Mouse (Mus musculus) neural tube, embryonic 15.5 days (tissue): ENCODE results near the gene Myo1h. TPM values are rescaled to one million over a fixed set of nuclear protein-coding genes. Genes with fewer than 3 reads are reported as not detected.
A peak's percentile ranks its signal among the peaks of the same experiment; 100 is the strongest.

Experiments
- ATAC-seq: fragments of 200-750 bp; cut with Nextera tagmentation; 2 replicates; pipeline ENCODE4 v1.8.0; 2017; ENCODE audit warnings: mild to moderate bottlenecking, moderate TSS enrichment, moderate library complexity; ENCODE audit not compliant: low FRiP score
- H3K27ac ChIP-seq: fragments of 300-500 bp; sonication (generic); replicated peaks from 2 replicates; pipeline ENCODE4 v1.5.1; 2015; ENCODE audit warnings: mild to moderate bottlenecking, inconsistent platforms
- H3K27me3 ChIP-seq: fragments of 300-500 bp; sonication (generic); replicated peaks from 2 replicates; pipeline ENCODE4 v1.6.1; 2015; ENCODE audit warnings: inconsistent platforms
- H3K36me3 ChIP-seq: fragments of 300-500 bp; sonication (generic); 2 replicates; pipeline ENCODE4 v1.6.1; 2015; ENCODE audit warnings: inconsistent platforms
- H3K4me1 ChIP-seq: fragments of 300-500 bp; sonication (generic); 2 replicates; pipeline ENCODE4 v1.6.1; 2015; ENCODE audit warnings: inconsistent platforms
- H3K4me2 ChIP-seq: fragments of 300-500 bp; sonication (generic); 2 replicates; pipeline ENCODE4 v1.6.1; 2015; ENCODE audit warnings: inconsistent platforms, mild to moderate bottlenecking, moderate library complexity
- H3K4me3 ChIP-seq: fragments of 300-500 bp; sonication (generic); replicated peaks from 2 replicates; pipeline ENCODE4 v1.5.1; 2015; ENCODE audit warnings: mild to moderate bottlenecking, inconsistent platforms
- H3K9ac ChIP-seq: fragments of 300-500 bp; sonication (generic); replicated peaks from 2 replicates; pipeline ENCODE4 v1.6.1; 2015; ENCODE audit warnings: mild to moderate bottlenecking, inconsistent platforms
- H3K9me3 ChIP-seq: fragments of 300-500 bp; sonication (generic); replicated peaks from 2 replicates; pipeline ENCODE4 v1.6.1; 2016; ENCODE audit warnings: inconsistent platforms
- WGBS: fragments of 180-500 bp; shearing (Covaris S2); methylation state at CpG from one replicate; pipeline ENCODE4 v1.1.7; 2015; ENCODE audit warnings: mixed read lengths; 5-methylcytosine and 5-hydroxymethylcytosine counted together
- polyA plus RNA-seq: library from polyadenylated mRNA; unstranded; fragments of >200 nt; fragmentation: Nextera tagmentation; extraction: Ambion mirVana; gene quantifications from 2 replicates; pipeline ENCODE4 v1.2.1, GENCODE M21; 2015

Myo1h gene
- polyA plus RNA-seq, 1 experiment from 2014 or later, result 0.56 TPM

DNA sequence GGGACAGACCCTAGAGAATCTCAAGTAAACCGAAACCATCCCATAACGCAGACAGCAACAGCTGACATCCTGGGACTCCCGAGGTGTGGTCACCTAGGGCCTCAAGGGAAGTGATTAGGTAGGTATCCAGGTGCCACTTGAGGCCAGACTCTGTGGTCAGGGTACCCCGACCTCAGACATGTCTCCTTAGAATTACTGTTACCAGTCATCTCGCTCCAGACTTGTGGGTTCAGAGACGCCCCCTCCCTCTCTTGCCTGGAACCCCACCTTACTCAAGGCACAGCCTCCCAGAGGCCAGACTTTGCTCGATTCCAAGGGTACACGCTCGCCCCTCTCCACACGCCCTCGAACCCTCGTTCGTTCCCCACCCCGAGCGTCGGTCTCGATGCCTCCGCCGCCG is 90.8 kb downstream of the Myo1h start:
- Histone ChIP-seq H3K9ac (peak overlapping the region; percentile 95), H3K4me3 (peak overlapping the region; percentile 95), H3K9me3 (no peaks in the 10 kb centered on the region), H3K4me1 (peaks cover 55% of the 10 kb centered on the region), H3K27ac (peak overlapping the region; percentile 94), H3K27me3 (no peaks in the 10 kb centered on the region), H3K36me3 (peaks cover 10% of the 10 kb centered on the region), H3K4me2 (peak overlapping the region; percentile 80)
- peak; percentile 37 for ATAC-seq
- under 1% methylated on average over 20 of the region's 20 CpGs for WGBS

- H3K4me1 ChIP-seq, result peaks cover 50% of the 10 kb centered on the region
- peak within 1 kb of the TSS; percentile 94 for H3K27ac ChIP-seq
- WGBS, result under 1% methylated on average over 71 of the region's 74 CpGs
Observed at GRCm38 (mm10) chr5:114380209-114381012, 91.4 kb downstream of the Myo1h start, which contains the start of the genes Kctd10 and Ube3b. TSS of gene Kctd10 (minus strand) at chr5:114380508. TSS of gene Ube3b (plus strand) at chr5:114380607.

GRCm38 (mm10) chr5:114381013-114381351 is 92.0 kb downstream of the Myo1h start:
- Histone ChIP-seq H3K4me3 (peak overlapping the region; percentile 95), H3K4me1 (peaks cover 50% of the 10 kb centered on the region), H3K27ac (peak overlapping the region; percentile 94), H3K27me3 (no peaks in the 10 kb centered on the region), H3K9me3 (no peaks in the 10 kb centered on the region), H3K36me3 (peaks cover 10% of the 10 kb centered on the region), H3K4me2 (peak overlapping the region; percentile 80), H3K9ac (peak overlapping the region; percentile 95)
- no peak; the same call in 1 of the 2 replicates for ATAC-seq
- WGBS, result 1% methylated on average over 17 of the region's 18 CpGs

More at GRCm38 (mm10) chr5:114380209-114381012, 91.4 kb downstream of the Myo1h start, which contains the start of the genes Kctd10 and Ube3b:
- Histone ChIP-seq H3K4me2 (peak within 1 kb of the TSS; percentile 80), H3K36me3 (peaks cover 9% of the 10 kb centered on the region), H3K9me3 (no peaks in the 10 kb centered on the region), H3K4me3 (peak within 1 kb of the TSS; percentile 95), H3K27me3 (no peaks in the 10 kb centered on the region), H3K9ac (peak within 1 kb of the TSS; percentile 95)
- ATAC-seq, result peak; percentile 95

DNA sequence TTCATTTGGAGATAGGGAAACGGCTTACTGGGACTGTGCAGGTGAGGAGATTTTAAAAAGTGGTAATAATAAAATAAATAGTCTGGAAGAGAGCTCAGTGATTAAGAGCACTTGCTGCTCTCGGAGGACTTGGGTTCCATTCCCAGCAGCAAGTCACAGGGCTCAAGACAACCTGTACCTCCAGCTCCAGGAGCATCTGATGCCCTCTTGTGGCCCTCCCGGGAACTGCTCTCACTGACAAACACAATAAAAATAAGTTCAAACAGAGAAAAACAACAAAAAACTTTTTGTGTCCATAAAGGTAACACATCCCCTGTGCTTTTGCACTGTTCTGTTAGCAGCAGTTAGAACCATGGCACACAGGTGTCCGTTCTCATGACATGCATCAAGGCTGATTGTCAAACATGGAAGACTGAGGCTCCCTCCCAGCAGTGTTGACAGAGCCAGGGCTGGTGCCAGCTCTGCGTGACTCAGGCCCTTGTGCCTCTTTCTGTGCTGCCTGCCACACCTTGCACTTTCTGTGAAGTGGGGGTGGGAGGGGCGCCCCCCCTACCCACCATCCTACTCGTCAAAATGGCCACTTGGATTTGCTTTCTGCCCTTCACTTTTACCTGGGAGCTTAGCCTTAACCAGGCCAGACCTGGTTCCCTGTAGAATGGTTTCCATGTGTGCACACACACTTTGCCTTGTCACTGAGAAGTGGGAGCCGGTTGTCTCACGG is 94.4 kb downstream of the Myo1h start:
- Histone ChIP-seq H3K9me3 (no peaks in the 10 kb centered on the region), H3K27ac (no peak overlapping the region), H3K36me3 (peaks cover 32% of the 10 kb centered on the region), H3K27me3 (no peaks in the 10 kb centered on the region), H3K4me1 (peaks cover 29% of the 10 kb centered on the region), H3K4me3 (no peak overlapping the region), H3K9ac (no peak overlapping the region), H3K4me2 (no peak overlapping the region)
- no peak for ATAC-seq
- WGBS, result 82% methylated on average over 9 of the region's 9 CpGs

GRCm38 (mm10) chr5:114384448-114384847 is 95.5 kb downstream of the Myo1h start:
- Histone ChIP-seq H3K9me3 (no peaks in the 10 kb centered on the region), H3K27ac (no peak overlapping the region), H3K4me2 (no peak overlapping the region), H3K27me3 (no peaks in the 10 kb centered on the region), H3K4me1 (peaks cover 18% of the 10 kb centered on the region), H3K36me3 (peaks cover 43% of the 10 kb centered on the region), H3K4me3 (no peak overlapping the region), H3K9ac (no peak overlapping the region)
- no peak for ATAC-seq
- 90% methylated on average over 8 of the region's 8 CpGs for WGBS

GRCm38 (mm10) chr5:114393169-114393568 is 104.2 kb downstream of the Myo1h start:
- H3K36me3 ChIP-seq, result peaks cover 87% of the 10 kb centered on the region
- H3K4me1 ChIP-seq, result no peaks in the 10 kb centered on the region
- H3K9ac ChIP-seq, result no peak overlapping the region
- H3K27me3 ChIP-seq, result no peaks in the 10 kb centered on the region
- no peak overlapping the region for H3K4me2 ChIP-seq
- H3K9me3 ChIP-seq, result no peaks in the 10 kb centered on the region
- WGBS, result 90% methylated on average over 9 of the region's 9 CpGs
- H3K4me3 ChIP-seq, result no peak overlapping the region
- ATAC-seq, result no peak
- no peak overlapping the region for H3K27ac ChIP-seq

- no peaks in the 10 kb centered on the region for H3K4me1 ChIP-seq
- 94% methylated on average over 14 of the region's 14 CpGs for WGBS
- H3K27ac ChIP-seq, result no peak overlapping the region
- no peaks in the 10 kb centered on the region for H3K9me3 ChIP-seq
- no peak overlapping the region for H3K9ac ChIP-seq
- peaks cover 98% of the 10 kb centered on the region for H3K36me3 ChIP-seq
- H3K27me3 ChIP-seq, result no peaks in the 10 kb centered on the region
- no peak overlapping the region for H3K4me3 ChIP-seq
- no peak for ATAC-seq
- H3K4me2 ChIP-seq, result no peak overlapping the region
Observed at GRCm38 (mm10) chr5:114406592-114406991, 117.6 kb downstream of the Myo1h start.

- H3K27ac ChIP-seq, result no peak overlapping the region
- 76% methylated on average over 10 of the region's 10 CpGs for WGBS
- no peak for ATAC-seq
- no peak overlapping the region for H3K4me3 ChIP-seq
- H3K9ac ChIP-seq, result no peak overlapping the region
- no peaks in the 10 kb centered on the region for H3K9me3 ChIP-seq
- H3K4me1 ChIP-seq, result no peaks in the 10 kb centered on the region
- no peak overlapping the region for H3K4me2 ChIP-seq
- H3K27me3 ChIP-seq, result no peaks in the 10 kb centered on the region
- peaks cover 98% of the 10 kb centered on the region for H3K36me3 ChIP-seq
Observed at GRCm38 (mm10) chr5:114407269-114407668, 118.3 kb downstream of the Myo1h start.

DNA sequence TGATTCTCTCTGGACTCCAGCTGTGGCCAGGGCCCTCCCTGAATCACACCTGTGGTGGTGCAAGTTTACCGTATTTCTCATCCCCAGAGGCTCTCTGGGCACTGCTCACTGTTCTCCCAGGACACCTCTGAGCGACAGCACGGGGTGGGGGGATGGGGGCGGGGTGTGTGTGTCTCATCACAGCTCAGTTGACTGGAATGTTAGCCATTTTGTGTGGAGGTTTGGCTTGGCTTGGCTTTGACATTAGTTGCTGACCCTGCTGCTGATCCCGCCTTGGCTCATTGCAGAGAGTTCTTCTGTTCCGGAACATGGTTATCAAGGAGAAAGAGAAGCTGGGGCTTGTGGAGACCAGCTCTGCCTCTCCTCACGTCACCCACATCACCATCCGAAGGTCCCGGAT is 118.8 kb downstream of the Myo1h start:
- Histone ChIP-seq H3K9me3 (no peaks in the 10 kb centered on the region), H3K27me3 (no peaks in the 10 kb centered on the region), H3K4me2 (no peak overlapping the region), H3K27ac (no peak overlapping the region), H3K9ac (no peak overlapping the region), H3K4me1 (no peaks in the 10 kb centered on the region), H3K36me3 (peaks cover 98% of the 10 kb centered on the region), H3K4me3 (no peak overlapping the region)
- WGBS, result 89% methylated on average over 9 of the region's 9 CpGs
- ATAC-seq, result no peak

GRCm38 (mm10) chr5:114408846-114409245 is 119.9 kb downstream of the Myo1h start:
- Histone ChIP-seq H3K9ac (no peak overlapping the region), H3K27me3 (no peaks in the 10 kb centered on the region), H3K27ac (no peak overlapping the region), H3K4me1 (no peaks in the 10 kb centered on the region), H3K4me3 (no peak overlapping the region), H3K9me3 (no peaks in the 10 kb centered on the region), H3K36me3 (peaks cover 99% of the 10 kb centered on the region), H3K4me2 (no peak overlapping the region)
- 95% methylated on average over 11 of the region's 11 CpGs for WGBS
- ATAC-seq, result no peak

DNA sequence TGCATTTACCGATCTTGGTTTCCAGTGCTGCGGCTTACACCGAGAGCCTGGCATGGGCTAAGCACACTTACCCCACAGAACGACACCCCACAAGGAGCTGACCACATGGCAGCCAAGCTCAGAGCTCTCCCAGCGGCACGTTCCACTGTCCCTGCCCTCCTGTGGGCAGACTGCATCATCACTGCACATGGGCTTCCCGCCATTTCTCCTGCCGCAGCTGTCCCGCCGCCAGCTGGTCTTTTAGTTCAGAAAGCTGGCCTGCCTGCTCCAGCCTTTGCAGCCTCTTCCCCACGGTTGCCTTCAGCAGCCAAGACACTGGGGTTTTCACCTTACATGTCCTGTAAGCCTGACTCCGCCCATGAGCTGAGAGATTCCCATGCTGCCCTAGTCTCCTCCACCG is 121.5 kb downstream of the Myo1h start:
- Histone ChIP-seq H3K36me3 (peaks cover 99% of the 10 kb centered on the region), H3K4me1 (no peaks in the 10 kb centered on the region), H3K27me3 (no peaks in the 10 kb centered on the region), H3K9ac (no peak overlapping the region), H3K9me3 (no peaks in the 10 kb centered on the region), H3K27ac (no peak overlapping the region), H3K4me3 (no peak overlapping the region), H3K4me2 (no peak overlapping the region)
- WGBS, result 89% methylated on average over 13 of the region's 13 CpGs
- ATAC-seq, result no peak
